Mouse (Mus musculus) retina, embryonic 14.5 days (tissue): ENCODE results near the gene Aspscr1.

Experiments used
- DNase-seq: peaks from one replicate; pipeline ENCODE4 v3.0.0-alpha.2; 2015; ENCODE audit warnings: low spot score

Gene Aspscr1

DNA sequence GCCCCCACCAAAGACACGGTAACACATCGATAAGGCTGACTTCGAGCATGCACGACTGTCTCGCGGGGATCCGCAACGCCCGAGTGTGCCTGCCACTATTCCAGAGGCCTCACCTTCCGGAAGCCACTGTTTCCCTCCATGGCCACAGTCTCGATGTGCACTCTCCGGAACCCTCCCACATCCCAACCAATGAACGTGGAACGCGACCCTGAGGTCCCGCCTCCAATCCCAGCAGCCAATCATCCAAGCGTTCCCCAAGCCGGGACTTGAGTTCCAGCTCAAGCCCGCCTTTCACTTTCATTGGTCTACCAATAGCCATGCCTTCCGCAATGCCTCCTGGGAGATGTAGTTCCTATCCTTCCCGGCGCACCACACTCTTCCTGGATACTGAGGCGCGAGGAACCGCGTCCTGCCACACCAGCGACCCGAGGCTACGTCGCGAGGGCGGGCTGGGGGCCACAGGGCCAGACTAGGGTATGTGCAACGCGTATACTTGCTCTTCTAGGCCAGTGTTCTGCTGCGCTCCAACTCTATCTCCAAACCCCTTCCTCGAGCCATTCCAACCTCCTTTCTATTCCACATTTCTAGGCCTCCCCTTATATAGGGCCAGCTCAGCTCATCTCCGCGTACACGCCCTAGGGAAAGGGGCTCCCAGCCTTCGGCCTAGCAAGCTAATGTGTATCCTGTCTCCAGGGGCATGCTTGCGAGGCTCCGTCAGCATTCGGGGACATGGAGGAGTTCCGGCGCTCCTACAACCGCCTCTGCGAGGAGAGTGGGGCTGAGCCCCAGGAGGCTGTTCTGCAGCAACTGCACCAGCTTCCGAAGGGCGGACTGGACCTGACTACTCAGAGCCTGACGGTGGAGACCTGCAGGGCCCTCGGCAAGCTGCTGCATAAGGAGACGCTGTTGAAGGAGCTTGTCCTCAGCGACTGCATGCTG is 41.1 kb downstream of the Aspscr1 start, which contains the start of the genes Cenpx and Lrrc45:
TSS of gene Cenpx (minus strand) at position 159 of the 939 bp plus-strand sequence.
TSS of gene Lrrc45 (plus strand) at position 346 of the 939 bp plus-strand sequence.
- DNase-seq = peak; percentile 99

- no peak for DNase-seq
Measured at GRCm38 (mm10) chr11:120714546-120714945, 41.8 kb downstream of the Aspscr1 start.

- DNase-seq = no peak
Measured at GRCm38 (mm10) chr11:120715131-120715530, 42.4 kb downstream of the Aspscr1 start.

- no peak for DNase-seq
Measured at GRCm38 (mm10) chr11:120719242-120719641, 46.5 kb downstream of the Aspscr1 start.

DNA sequence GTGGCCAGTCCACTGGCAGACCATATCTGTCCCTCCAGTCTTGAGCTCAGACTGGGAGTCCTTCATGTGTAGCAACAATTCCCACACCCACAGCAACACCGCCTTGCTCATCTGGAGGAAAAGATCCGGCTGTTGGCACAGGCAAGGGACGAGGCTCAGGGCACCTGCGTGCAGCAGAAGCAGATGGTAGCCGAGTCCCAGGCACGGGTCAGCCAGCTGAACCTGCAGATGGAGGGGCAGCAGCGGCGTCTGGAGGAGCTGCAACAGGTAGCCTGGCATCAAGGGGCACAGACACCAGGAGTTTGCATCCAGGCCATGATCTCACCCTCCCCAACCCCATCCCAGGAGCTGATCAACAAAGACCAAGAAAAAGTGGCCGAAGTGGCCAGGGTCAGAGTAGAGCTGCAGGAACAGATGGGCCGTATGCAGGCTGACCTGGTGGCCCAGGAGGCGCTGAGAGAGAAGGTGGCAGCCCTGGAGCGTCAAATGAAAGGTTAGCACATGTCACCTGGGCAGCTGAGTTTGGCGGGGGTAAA is 47.1 kb downstream of the Aspscr1 start:
- DNase-seq = no peak

DNA sequence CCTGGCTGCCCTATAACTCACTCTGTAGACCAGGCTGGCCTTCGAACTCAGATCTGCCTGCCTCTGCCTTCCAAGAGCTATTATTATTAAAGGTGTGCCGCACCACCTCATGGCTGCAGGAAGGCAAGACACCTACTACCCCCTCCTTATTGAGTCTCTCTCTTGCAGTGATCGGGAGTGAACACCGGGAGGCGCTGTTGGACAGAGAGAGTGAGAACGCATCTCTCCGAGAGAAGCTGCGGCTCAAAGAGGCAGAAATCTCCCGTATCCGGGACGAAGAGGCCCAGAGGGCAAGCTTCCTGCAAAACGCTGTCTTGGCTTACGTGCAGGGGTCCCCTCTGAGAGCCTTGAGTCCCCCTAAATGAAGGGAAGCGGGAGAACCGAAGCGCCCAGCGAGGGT is 47.7 kb downstream of the Aspscr1 start:
- peak; percentile 95 for DNase-seq

- DNase-seq = peak; percentile 82
Measured at GRCm38 (mm10) chr11:120721124-120722066, 48.6 kb downstream of the Aspscr1 start, which contains the start of gene Rac3. Gene Rac3 (plus strand): TSS chr11:120721470.

GRCm38 (mm10) chr11:120722067-120722630 is 49.4 kb downstream of the Aspscr1 start:
- DNase-seq = no peak

DNA sequence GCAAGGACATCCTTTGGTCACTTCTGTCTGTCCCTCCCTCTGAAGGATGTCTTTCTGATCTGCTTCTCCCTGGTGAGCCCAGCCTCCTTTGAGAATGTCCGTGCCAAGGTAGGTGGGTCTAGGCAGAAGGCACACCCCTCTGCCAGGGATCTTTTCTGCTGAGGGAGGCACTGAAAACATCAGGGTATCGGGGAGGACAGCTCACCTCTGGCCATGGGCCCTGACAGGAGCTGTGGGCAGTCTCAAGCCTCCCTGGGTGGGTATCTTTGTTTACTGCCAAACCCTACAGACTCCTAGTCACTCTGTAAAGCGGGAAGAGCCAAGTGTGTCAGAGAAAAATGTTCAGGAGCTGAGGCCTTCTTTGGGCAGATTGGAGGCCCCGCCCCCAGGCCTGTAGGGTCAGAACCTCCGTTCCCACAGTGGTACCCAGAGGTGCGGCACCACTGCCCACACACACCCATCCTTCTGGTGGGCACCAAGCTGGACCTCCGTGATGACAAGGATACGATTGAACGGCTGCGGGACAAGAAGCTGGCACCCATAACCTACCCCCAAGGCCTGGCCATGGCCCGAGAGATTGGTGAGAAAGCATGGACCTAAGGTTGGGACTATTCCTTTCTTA is 50.1 kb downstream of the Aspscr1 start:
- DNase-seq = no peak

- DNase-seq = no peak
Measured at GRCm38 (mm10) chr11:120723509-120723908, 50.7 kb downstream of the Aspscr1 start.

GRCm38 (mm10) chr11:120726243-120727168 is 53.7 kb downstream of the Aspscr1 start:
- DNase-seq = no peak

GRCm38 (mm10) chr11:120727169-120727527 is 54.4 kb downstream of the Aspscr1 start, which contains the start of gene Dcxr:
Gene Dcxr (minus strand): TSS chr11:120727281.
- peak; percentile 89 for DNase-seq

DNA sequence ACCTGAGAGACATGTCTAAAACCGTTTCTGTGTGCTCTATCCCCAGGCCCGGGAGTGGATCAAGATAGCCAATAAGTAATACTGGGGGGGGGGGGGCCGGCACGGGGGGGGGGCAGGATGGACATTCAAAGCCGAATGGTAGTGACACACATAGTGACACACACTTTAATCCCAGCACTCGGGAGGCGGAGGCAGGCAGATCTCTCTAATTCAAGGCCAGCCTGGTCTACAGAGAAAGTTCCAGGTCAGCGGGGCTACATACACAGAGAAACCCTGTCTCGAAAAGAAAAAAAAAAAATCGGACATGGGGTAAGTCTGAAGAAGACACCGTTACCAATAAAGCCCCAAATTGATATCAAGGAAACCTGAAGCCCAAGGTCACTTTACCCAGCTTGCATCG is 54.8 kb downstream of the Aspscr1 start:
- no peak for DNase-seq

GRCm38 (mm10) chr11:120728530-120729240 is 55.9 kb downstream of the Aspscr1 start:
- DNase-seq = no peak

GRCm38 (mm10) chr11:120729432-120730050 is 56.8 kb downstream of the Aspscr1 start:
- peak; percentile 73 for DNase-seq

DNA sequence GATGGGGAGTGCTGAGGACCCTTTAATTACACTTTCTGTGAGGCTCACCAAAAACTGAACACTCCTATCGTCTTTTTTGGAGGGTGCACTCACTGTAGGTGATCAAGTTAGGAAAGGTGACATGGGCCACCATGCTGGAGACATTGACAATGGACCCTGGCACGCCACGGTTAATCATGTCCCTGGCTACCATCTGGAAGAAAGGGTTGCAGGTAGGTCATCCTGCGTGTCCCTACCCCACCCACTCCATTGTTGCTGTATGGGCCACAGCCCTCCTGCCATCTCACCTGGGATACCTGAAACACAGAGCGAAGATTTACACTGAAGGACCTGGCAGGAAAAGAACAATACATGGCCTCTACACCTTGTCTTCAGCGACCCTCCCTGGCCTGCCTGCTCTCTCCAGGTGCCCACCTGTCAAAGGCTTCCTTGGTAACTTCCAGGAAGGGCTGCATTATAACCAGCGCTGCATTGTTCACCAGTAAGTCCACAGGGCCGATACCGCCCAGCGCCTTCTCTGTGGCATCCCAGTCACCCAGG is 57.6 kb downstream of the Aspscr1 start:
- DNase-seq = no peak

DNA sequence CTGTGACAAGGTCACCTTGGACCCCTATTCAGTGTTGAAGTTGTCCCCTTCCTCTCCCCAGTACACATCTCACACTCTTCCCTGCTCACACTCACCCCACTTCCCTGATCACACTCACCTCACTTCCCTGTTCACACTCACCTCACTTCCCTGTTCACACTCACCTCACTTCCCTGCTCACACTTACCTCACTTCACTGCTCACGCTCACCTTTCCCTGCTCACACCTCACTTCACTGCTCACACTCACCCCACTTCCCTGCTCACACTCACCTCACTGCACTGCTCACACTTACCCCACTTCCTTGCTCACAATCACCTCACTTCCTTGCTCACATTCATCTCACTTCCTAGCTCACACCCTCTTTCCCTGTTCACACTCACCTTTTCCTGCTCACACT is 58.6 kb downstream of the Aspscr1 start:
- no peak for DNase-seq

- no peak for DNase-seq
Measured at GRCm38 (mm10) chr11:120731858-120732680, 59.3 kb downstream of the Aspscr1 start, which contains the start of gene Cbr2. Gene Cbr2 (minus strand): TSS chr11:120732114.
